28 mouse cellular contexts compared by ENCODE assay signal in genomic region chr9:70485840-70486239, GRCm38 (mm10).
"Had no signal": no experiment of that assay in that cellular context is flagged by ENCODE, and none has a peak within 500 bp of the region (broad histone marks: within the 10 kb centered on the region; RNA-seq: fewer than 3 reads in every experiment).

No protein-coding gene starts in this region.

- H3K27me3 ChIP-seq: embryonic facial prominence, embryonic 12.5 days; embryonic facial prominence, embryonic 13.5 days; embryonic facial prominence, embryonic 15.5 days; forebrain, embryonic 12.5 days; forebrain, embryonic 13.5 days; forebrain, embryonic 15.5 days had no signal

- H3K9ac ChIP-seq: embryonic facial prominence, embryonic 12.5 days; embryonic facial prominence, embryonic 13.5 days; embryonic facial prominence, embryonic 15.5 days; forebrain, embryonic 12.5 days; forebrain, embryonic 13.5 days; forebrain, embryonic 15.5 days; forebrain, postnatal 0 days had no signal

- H3K27ac ChIP-seq: embryonic facial prominence, embryonic 10.5 days; embryonic facial prominence, embryonic 12.5 days; embryonic facial prominence, embryonic 13.5 days; embryonic facial prominence, embryonic 15.5 days; forebrain, embryonic 10.5 days; forebrain, embryonic 12.5 days; forebrain, embryonic 13.5 days; forebrain, embryonic 15.5 days; gastrocnemius, adult 2 months; heart, adult 2 months had no signal

- ATAC-seq: forebrain, embryonic 13.5 days; forebrain, embryonic 14.5 days; forebrain, embryonic 15.5 days; forebrain, embryonic 16.5 days; forebrain, postnatal 0 days had no signal

- H3K36me3 ChIP-seq: forebrain, embryonic 15.5 days had no signal

- H3K4me1 ChIP-seq: embryonic facial prominence, embryonic 10.5 days; embryonic facial prominence, embryonic 12.5 days; embryonic facial prominence, embryonic 13.5 days; embryonic facial prominence, embryonic 15.5 days; forebrain, embryonic 10.5 days; forebrain, embryonic 12.5 days; forebrain, embryonic 13.5 days; forebrain, embryonic 15.5 days had no signal

- DNase-seq: cerebellum, adult 8-10 months; cerebellum, adult 9-10 months; cerebellum, adult 9-11 months; cerebellum, postnatal 10 days; cerebellum, postnatal 14 days; cerebellum, postnatal 25 days; cerebellum, postnatal 36 days; embryo, embryonic 11 days; forebrain, postnatal 0 days; gastrocnemius, adult 2 months; gastrocnemius, postnatal 10 days; gastrocnemius, postnatal 14 days; gastrocnemius, postnatal 25 days; gastrocnemius, postnatal 36 days; heart, adult 11 months; heart, adult 18-20 months; heart, adult 2 months had no signal

- H3K9me3 ChIP-seq: embryonic facial prominence, embryonic 10.5 days; embryonic facial prominence, embryonic 12.5 days; embryonic facial prominence, embryonic 13.5 days; embryonic facial prominence, embryonic 15.5 days; forebrain, embryonic 10.5 days; forebrain, embryonic 12.5 days; forebrain, embryonic 13.5 days; forebrain, embryonic 15.5 days had no signal

- H3K4me2 ChIP-seq: embryonic facial prominence, embryonic 12.5 days; embryonic facial prominence, embryonic 13.5 days; embryonic facial prominence, embryonic 15.5 days; forebrain, embryonic 12.5 days; forebrain, embryonic 13.5 days; forebrain, embryonic 15.5 days had no signal

- H3K4me3 ChIP-seq: embryonic facial prominence, embryonic 10.5 days; embryonic facial prominence, embryonic 12.5 days; embryonic facial prominence, embryonic 13.5 days; embryonic facial prominence, embryonic 15.5 days; erythroblast, embryonic 14.5 days; forebrain, embryonic 10.5 days; forebrain, embryonic 12.5 days; forebrain, embryonic 13.5 days; forebrain, embryonic 15.5 days; gastrocnemius, adult 2 months; heart, adult 2 months had no signal
